Mouse (Mus musculus) pancreas, adult 10 weeks (tissue): ENCODE measurements around the gene Ddost. TPM values are rescaled to one million over a fixed set of nuclear protein-coding genes. Genes with fewer than 3 reads are reported as not detected.

ENCODE experiments used
- polyA plus RNA-seq: library from polyadenylated mRNA; stranded (reverse); fragments of 350-450 nt; fragmentation: Illumina TruSeq; extraction: RNeasy Lipid Tissue Mini Kit (QIAGEN cat#74804); gene quantifications from one replicate; pipeline ENCODE4 v1.2.3, GENCODE M21; 2015; ENCODE audit warnings: low read depth, low replicate concordance; ENCODE audit not compliant: insufficient read depth

The Ddost gene
- 51.1 TPM for polyA plus RNA-seq

DNA sequence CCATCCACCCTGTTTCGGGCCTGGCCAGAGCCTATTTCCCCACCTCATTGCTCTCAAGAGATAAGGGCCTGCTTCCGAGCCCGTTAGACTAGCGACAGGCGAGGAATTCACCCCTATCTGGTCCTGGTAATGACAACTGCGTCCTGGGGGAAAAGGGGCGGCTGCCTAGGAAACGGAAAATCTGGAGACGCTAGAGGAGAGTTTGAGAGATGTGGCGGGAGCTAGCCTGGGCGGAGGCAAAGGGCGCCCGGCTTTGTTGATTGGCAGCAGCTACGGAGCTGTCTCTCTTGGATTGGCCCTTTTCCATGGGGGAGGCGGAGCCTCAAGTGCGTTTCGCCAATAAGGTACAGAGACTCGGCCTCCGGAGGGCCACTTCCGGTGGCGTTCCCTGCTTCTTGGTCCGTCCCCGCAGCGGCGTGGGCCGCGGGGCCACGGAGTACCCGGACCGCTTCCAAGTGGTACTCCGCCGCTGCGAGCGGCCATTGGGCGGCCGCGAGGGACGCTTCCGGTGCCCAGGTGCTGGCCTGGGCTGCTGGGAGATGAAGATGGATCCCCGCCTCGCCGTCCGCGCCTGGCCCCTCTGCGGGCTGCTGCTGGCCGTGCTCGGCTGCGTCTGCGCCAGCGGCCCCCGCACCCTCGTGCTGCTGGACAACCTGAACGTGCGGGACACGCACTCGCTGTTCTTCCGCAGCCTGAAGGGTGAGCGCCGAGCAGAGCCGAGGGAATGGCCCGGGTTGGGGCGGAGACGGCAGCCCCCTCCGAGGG lies at the start of gene Ddost:
Gene Ddost, plus strand, starts transcription at position 391 of the 765 bp plus-strand sequence.

GRCm38 (mm10) chr4:138326077-138326695 lies 21.7 kb downstream of the Ddost start, which contains the start of gene Pink1:
Gene Pink1 (minus strand): TSS chr4:138326307.

Other genes starting within 250 kb of the Ddost start
- gene Hp1bp3, start 88.4 kb upstream of the Ddost start, polyA plus RNA-seq, result 32.4 TPM
- gene Sh2d5, start 54.3 kb upstream of the Ddost start, polyA plus RNA-seq, result 0.52 TPM
- not detected for gene Kif17, start 54.3 kb upstream of the Ddost start, polyA plus RNA-seq
- 26.8 TPM for gene Pink1, start 21.6 kb downstream of the Ddost start, polyA plus RNA-seq
- 3.3 TPM for gene Cda, start 63.3 kb downstream of the Ddost start, polyA plus RNA-seq
- gene Fam43b, start 91.8 kb downstream of the Ddost start, polyA plus RNA-seq, result not detected
- 4.3 TPM for gene Mul1, start 129.9 kb downstream of the Ddost start, polyA plus RNA-seq
- gene Camk2n1, start 149.6 kb downstream of the Ddost start, polyA plus RNA-seq, result 11.2 TPM